Comparison of ENCODE assay signal across 25 mouse cellular contexts in the genomic region with DNA sequence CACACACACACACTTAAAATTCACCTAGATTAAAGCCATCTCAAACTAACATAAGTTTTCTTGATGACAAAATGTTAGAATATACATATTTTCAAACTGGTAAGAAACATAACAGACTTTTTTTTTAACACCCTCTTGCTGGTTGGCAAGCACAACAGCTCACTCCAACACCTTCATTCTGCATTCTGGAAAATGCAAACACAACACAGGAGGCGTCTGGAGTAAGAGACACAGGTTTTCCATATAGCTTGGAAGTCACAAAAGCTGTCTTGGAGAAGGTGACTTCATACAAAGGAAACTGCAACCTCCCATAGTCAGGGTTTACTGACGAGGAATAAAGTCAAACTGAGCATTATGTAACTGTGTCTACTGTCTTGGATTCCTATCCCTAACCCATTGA.
A peak's percentile ranks its signal among the peaks of the same experiment; 100 is the strongest.
DNase-seq lines count a peak whose midpoint lies in the region; ATAC-seq and TF ChIP-seq lines count a peak whose summit lies in the region.
"Had no signal": no experiment of that assay in that cellular context is flagged by ENCODE, and none has a peak within 500 bp of the region (broad histone marks: within the 10 kb centered on the region; RNA-seq: fewer than 3 reads in every experiment).

No protein-coding gene starts in this region.

- H3K4me2 ChIP-seq in forebrain, embryonic 13.5 days = no peak overlapping the region
- no peak overlapping the region for H3K4me2 ChIP-seq in forebrain, postnatal 0 days (ENCODE audit: low read depth)
- H3K4me2 ChIP-seq: embryonic facial prominence, embryonic 12.5 days; embryonic facial prominence, embryonic 15.5 days; forebrain, embryonic 15.5 days; heart, embryonic 12.5 days; heart, embryonic 15.5 days; hindbrain, embryonic 13.5 days had no signal

- no peaks in the 10 kb centered on the region for H3K27me3 ChIP-seq in forebrain, embryonic 13.5 days
- no peaks in the 10 kb centered on the region for H3K27me3 ChIP-seq in forebrain, postnatal 0 days (ENCODE audit: insufficient read depth, low read length)
- H3K27me3 ChIP-seq: embryonic facial prominence, embryonic 12.5 days; embryonic facial prominence, embryonic 15.5 days; forebrain, embryonic 15.5 days; heart, embryonic 12.5 days; heart, embryonic 15.5 days; hindbrain, embryonic 13.5 days had no signal

- H3K4me3 ChIP-seq in forebrain, embryonic 13.5 days = no peak overlapping the region
- no peak overlapping the region for H3K4me3 ChIP-seq in forebrain, postnatal 0 days (ENCODE audit: low read depth, low read length)
- no peak overlapping the region for H3K4me3 ChIP-seq in left cerebral cortex, adult 2 months
- H3K4me3 ChIP-seq: embryonic facial prominence, embryonic 12.5 days; embryonic facial prominence, embryonic 15.5 days; forebrain, embryonic 15.5 days; heart, embryonic 12.5 days; heart, embryonic 15.5 days; hindbrain, embryonic 10.5 days; hindbrain, embryonic 13.5 days had no signal

- no peaks in the 10 kb centered on the region for H3K36me3 ChIP-seq in forebrain, embryonic 13.5 days (ENCODE audit: poor library complexity, severe bottlenecking)
- H3K36me3 ChIP-seq in forebrain, postnatal 0 days (ENCODE audit: insufficient read depth) = no peaks in the 10 kb centered on the region
- H3K36me3 ChIP-seq: embryonic facial prominence, embryonic 12.5 days; embryonic facial prominence, embryonic 15.5 days; forebrain, embryonic 15.5 days; heart, embryonic 12.5 days; heart, embryonic 15.5 days; hindbrain, embryonic 13.5 days had no signal

- no peak overlapping the region for H3K9ac ChIP-seq in forebrain, embryonic 13.5 days
- H3K9ac ChIP-seq in forebrain, postnatal 0 days = no peak overlapping the region
- H3K9ac ChIP-seq: embryonic facial prominence, embryonic 12.5 days; embryonic facial prominence, embryonic 15.5 days; forebrain, embryonic 15.5 days; heart, embryonic 12.5 days; heart, embryonic 15.5 days; hindbrain, embryonic 13.5 days had no signal

- peaks cover 16% of the 10 kb centered on the region for H3K4me1 ChIP-seq in forebrain, embryonic 13.5 days
- H3K4me1 ChIP-seq in forebrain, postnatal 0 days (ENCODE audit: insufficient read depth) = no peaks in the 10 kb centered on the region
- H3K4me1 ChIP-seq: embryonic facial prominence, embryonic 12.5 days; embryonic facial prominence, embryonic 15.5 days had no signal

- H3K27ac ChIP-seq in forebrain, embryonic 13.5 days = 0 out of 2 replicates have a peak overlapping the region, but pooled peaks have one; percentile 44
- H3K27ac ChIP-seq in forebrain, postnatal 0 days (ENCODE audit: low read depth, low read length) = no peak overlapping the region
- H3K27ac ChIP-seq in left cerebral cortex, adult 2 months = 0 out of 2 replicates have a peak overlapping the region, but pooled peaks have one; percentile 34
- H3K27ac ChIP-seq: embryonic facial prominence, embryonic 12.5 days; embryonic facial prominence, embryonic 15.5 days; heart, embryonic 15.5 days; hindbrain, embryonic 10.5 days; hindbrain, embryonic 13.5 days had no signal

- H3K9me3 ChIP-seq in forebrain, embryonic 13.5 days (replicated peaks) = no peaks in the 10 kb centered on the region
- H3K9me3 ChIP-seq in forebrain, postnatal 0 days (ENCODE audit: low read length) = no peaks in the 10 kb centered on the region
- H3K9me3 ChIP-seq: embryonic facial prominence, embryonic 12.5 days; embryonic facial prominence, embryonic 15.5 days; forebrain, embryonic 15.5 days; heart, embryonic 12.5 days; heart, embryonic 15.5 days; hindbrain, embryonic 10.5 days; hindbrain, embryonic 13.5 days had no signal

- ATAC-seq in forebrain, embryonic 13.5 days = no peak
- no peak for ATAC-seq in forebrain, postnatal 0 days
- ATAC-seq: activated CD4-positive, CD25-positive, alpha-beta regulatory T cell, adult 4 months; forebrain, embryonic 15.5 days; hindbrain, embryonic 16.5 days had no signal

- intact Hi-C loops in left cerebral cortex, adult 2 months (cut with DNase I) = no loop called here

- no peak for DNase-seq in forebrain, postnatal 0 days
- DNase-seq in left cerebral cortex, adult 2 months (ENCODE audit: extremely low spot score in 1 of 2, low spot score in 2 of 2) = no peak
- no peak for DNase-seq in left cerebral cortex, adult 11 months (ENCODE audit: low spot score)
- DNase-seq in adipocyte (ENCODE audit: low spot score) = peak; percentile 35
- no peak for DNase-seq in lung, postnatal 10 days
- DNase-seq: adrenal gland, postnatal 10 days; adrenal gland, postnatal 36 days; cerebellum, adult 11 months; cerebellum, adult 2 months; cerebellum, adult 9-11 months; cerebellum, postnatal 25 days; gastrocnemius, postnatal 25 days; heart, adult 18-20 months; heart, postnatal 10 days; heart, postnatal 36 days had no signal

- no peak for TF ChIP-seq CTCF in forebrain, postnatal 0 days (IDR thresholded peaks at IDR 0.05; ENCODE audit: low read depth)
- TF ChIP-seq CTCF in left cerebral cortex, adult 2 months (IDR thresholded peaks at IDR 0.05) = no peak

- WGBS in forebrain, embryonic 13.5 days = 86% methylated on average over 2 of the region's 2 CpGs
- 62% methylated on average over 2 of the region's 2 CpGs for WGBS in forebrain, postnatal 0 days
